Mouse (Mus musculus): Measurements from ENCODE around the gene Ubtf.
A peak's percentile ranks its signal among the peaks of the same experiment; 100 is the strongest.

The Ubtf gene

GRCm38 (mm10) chr11:102268520-102269244 lies 50.9 kb downstream of the Ubtf start, which contains the start of gene Asb16:
TSS of gene Asb16 (plus strand) at chr11:102268743.
- DNase-seq (ENCODE audit: extremely low spot score, low spot score), result no peak

- DNase-seq (ENCODE audit: extremely low spot score, low spot score), result peak; percentile 71
Measured at GRCm38 (mm10) chr11:102267480-102267879, 52.1 kb downstream of the Ubtf start.

- no peak for DNase-seq (ENCODE audit: extremely low spot score, low spot score)
Measured at GRCm38 (mm10) chr11:102266631-102267355, 52.7 kb downstream of the Ubtf start.

- DNase-seq (ENCODE audit: extremely low spot score, low spot score), result no peak
Measured at GRCm38 (mm10) chr11:102265816-102266215, 53.7 kb downstream of the Ubtf start.

GRCm38 (mm10) chr11:102263211-102263610 lies 56.3 kb downstream of the Ubtf start:
- DNase-seq (ENCODE audit: extremely low spot score, low spot score), result no peak

GRCm38 (mm10) chr11:102258521-102258920 lies 61.0 kb downstream of the Ubtf start:
- DNase-seq (ENCODE audit: extremely low spot score, low spot score), result no peak

GRCm38 (mm10) chr11:102258095-102258494 lies 61.4 kb downstream of the Ubtf start:
- DNase-seq (ENCODE audit: extremely low spot score, low spot score), result no peak

GRCm38 (mm10) chr11:102257514-102257913 lies 62.0 kb downstream of the Ubtf start:
- DNase-seq (ENCODE audit: extremely low spot score, low spot score), result no peak

All from neural tube, embryonic 10.5 days (tissue).